ENCODE assay signal across 8 mouse cellular contexts in the genomic region with DNA sequence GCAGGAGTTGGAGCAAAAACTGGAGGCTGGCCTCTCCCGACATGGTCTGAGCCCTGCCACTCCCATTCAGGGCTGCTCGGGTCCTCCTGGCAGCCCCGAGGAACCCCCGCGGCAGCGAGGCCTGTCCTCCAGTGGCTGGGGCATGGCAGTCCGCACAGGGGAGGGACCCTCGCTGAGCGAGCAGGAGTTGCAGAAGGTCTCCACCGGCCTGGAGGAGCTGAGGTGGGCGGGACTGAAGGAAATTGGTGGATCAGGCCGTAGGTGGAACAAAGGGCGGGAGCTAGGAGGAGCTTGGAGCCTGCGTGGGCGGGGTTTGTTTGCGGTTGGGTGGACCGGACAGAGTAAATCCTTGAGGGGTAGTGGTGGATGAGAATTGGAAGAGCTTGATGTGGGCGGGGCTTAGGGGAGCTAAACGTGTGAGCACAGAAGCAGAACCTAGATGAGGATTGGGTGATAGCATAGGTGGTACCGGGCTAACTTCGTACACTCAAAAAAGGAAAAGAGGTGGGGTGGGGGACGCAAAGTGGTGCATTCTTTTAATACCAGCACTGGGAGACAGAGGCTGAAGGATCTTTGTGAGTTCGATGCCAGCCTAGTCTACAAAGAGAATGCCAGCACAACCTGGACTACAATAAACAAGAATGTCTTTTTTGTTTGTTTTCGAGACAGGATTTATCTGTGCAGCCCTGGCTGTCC. TPM values are rescaled to one million over a fixed set of nuclear protein-coding genes. Genes with fewer than 3 reads are reported as not detected.
DNase-seq lines count a peak whose midpoint lies in the region; ATAC-seq and TF ChIP-seq lines count a peak whose summit lies in the region.

No protein-coding gene starts in this region.

- TF ChIP-seq CTCF in E14TG2a.4 (conservative IDR thresholded peaks at IDR 0.05; ENCODE audit: low read length) = no peak

- H3K4me2 ChIP-seq in heart, embryonic 14.5 days (ENCODE audit: low read length) = peak overlapping the region; percentile 96
- peak overlapping the region; percentile 99 for H3K4me2 ChIP-seq in liver, embryonic 12.5 days
- peak overlapping the region; percentile 91 for H3K4me2 ChIP-seq in stomach, embryonic 14.5 days (replicated peaks; ENCODE audit: low read depth, low read length)

- 7% methylated on average over 24 of the region's 24 CpGs for WGBS in forebrain, embryonic 10.5 days
- 7% methylated on average over 24 of the region's 24 CpGs for WGBS in heart, embryonic 14.5 days
- 5% methylated on average over 24 of the region's 24 CpGs for WGBS in liver, embryonic 12.5 days (ENCODE audit: insufficient replicate concordance)
- WGBS in stomach, embryonic 14.5 days = 6% methylated on average over 24 of the region's 24 CpGs

- peaks cover 55% of the 10 kb centered on the region for H3K4me1 ChIP-seq in E14TG2a.4 (replicated peaks; ENCODE audit: low read depth, low read length)
- peaks cover 37% of the 10 kb centered on the region for H3K4me1 ChIP-seq in forebrain, embryonic 10.5 days
- peaks cover 2 to 4% of the 10 kb centered on the region in 2 experiments; a peak in 3 of 4 replicates for H3K4me1 ChIP-seq in heart, embryonic 14.5 days (ENCODE audit: control insufficient read depth in 2 of 2, insufficient read depth in 2 of 2, low read length in 2 of 2)
- H3K4me1 ChIP-seq in liver, embryonic 12.5 days = peaks cover 20% of the 10 kb centered on the region
- H3K4me1 ChIP-seq in stomach, embryonic 14.5 days (ENCODE audit: control insufficient read depth, insufficient read depth, low read length) = no peaks in the 10 kb centered on the region; the same call in none of the 2 replicates

- H3K27ac ChIP-seq in forebrain, embryonic 10.5 days = peak overlapping the region; percentile 83
- peak overlapping the region; percentile 13 to 60; a peak in 3 of 4 replicates for H3K27ac ChIP-seq in heart, embryonic 14.5 days (replicated peaks in 1 of 2; ENCODE audit: control insufficient read depth in 1 of 2, insufficient read depth in 1 of 2, low read depth in 2 of 2, low read length in 2 of 2)
- peak overlapping the region; percentile 76 for H3K27ac ChIP-seq in liver, embryonic 12.5 days
- peak overlapping the region; percentile 76 for H3K27ac ChIP-seq in stomach, embryonic 14.5 days (ENCODE audit: low read length)

- DNase-seq in c-Kit-positive CD71-positive TER-119-negative erythroid progenitor cells, embryonic 14.5 days (ENCODE audit: low read depth) = peak; percentile 88
- DNase-seq in forebrain, embryonic 10.5 days (ENCODE audit: extremely low spot score, low spot score) = peak; percentile 94
- DNase-seq in kidney, postnatal 10 days = peak; percentile 97
- DNase-seq in naive thymus-derived CD4-positive, alpha-beta T cell, adult 2 months (ENCODE audit: low read depth) = peak; percentile 59

- peak overlapping the region; percentile 84 for H3K4me3 ChIP-seq in E14TG2a.4 (replicated peaks; ENCODE audit: low read length)
- H3K4me3 ChIP-seq in forebrain, embryonic 10.5 days = peak overlapping the region; percentile 55
- peak overlapping the region; percentile 55 to 56 for H3K4me3 ChIP-seq in heart, embryonic 14.5 days (ENCODE audit: control insufficient read depth in 1 of 2, insufficient read depth in 1 of 2, low read depth in 1 of 2, low read length in 2 of 2)
- H3K4me3 ChIP-seq in liver, embryonic 12.5 days = peak overlapping the region; percentile 65
- peak overlapping the region; percentile 48 for H3K4me3 ChIP-seq in stomach, embryonic 14.5 days (ENCODE audit: low read depth, low read length)

- peak; percentile 88 for ATAC-seq in heart, embryonic 14.5 days (ENCODE audit: insufficient number of reproducible peaks, insufficient read depth, low FRiP score, low read depth)
- ATAC-seq in liver, embryonic 12.5 days = peak; percentile 82
- ATAC-seq in stomach, embryonic 14.5 days (ENCODE audit: insufficient number of reproducible peaks, insufficient read depth, low FRiP score, low read depth) = peak; percentile 93

- H3K27me3 ChIP-seq in E14TG2a.4 (ENCODE audit: insufficient read depth, low read length) = peaks cover 18% of the 10 kb centered on the region
- H3K27me3 ChIP-seq in forebrain, embryonic 10.5 days (ENCODE audit: poor library complexity, severe bottlenecking) = peaks cover 41% of the 10 kb centered on the region
- peaks cover 30% of the 10 kb centered on the region for H3K27me3 ChIP-seq in heart, embryonic 14.5 days (ENCODE audit: control insufficient read depth, insufficient read depth, low read length)
- H3K27me3 ChIP-seq in liver, embryonic 12.5 days (replicated peaks) = peaks cover 55% of the 10 kb centered on the region
- H3K27me3 ChIP-seq in stomach, embryonic 14.5 days (ENCODE audit: control insufficient read depth, insufficient read depth, low read length) = peaks cover 7% of the 10 kb centered on the region; the same call in 1 of the 2 replicates

- peak overlapping the region; percentile 73 for H3K9ac ChIP-seq in heart, embryonic 14.5 days (ENCODE audit: low read length)
- peak overlapping the region; percentile 67 for H3K9ac ChIP-seq in liver, embryonic 12.5 days
- H3K9ac ChIP-seq in stomach, embryonic 14.5 days (replicated peaks; ENCODE audit: low read depth, low read length) = peak overlapping the region; percentile 40

- no peaks in the 10 kb centered on the region for H3K9me3 ChIP-seq in E14TG2a.4 (ENCODE audit: low read length)
- H3K9me3 ChIP-seq in forebrain, embryonic 10.5 days = no peaks in the 10 kb centered on the region
- H3K9me3 ChIP-seq in heart, embryonic 14.5 days (ENCODE audit: control insufficient read depth, low read length) = no peaks in the 10 kb centered on the region
- H3K9me3 ChIP-seq in liver, embryonic 12.5 days (replicated peaks) = no peaks in the 10 kb centered on the region
- no peaks in the 10 kb centered on the region for H3K9me3 ChIP-seq in stomach, embryonic 14.5 days (ENCODE audit: control insufficient read depth, low read depth, low read length)

- H3K36me3 ChIP-seq in E14TG2a.4 (ENCODE audit: insufficient read depth, low read length) = peaks cover 4% of the 10 kb centered on the region
- no peaks in the 10 kb centered on the region for H3K36me3 ChIP-seq in forebrain, embryonic 10.5 days (replicated peaks)
- no peaks in the 10 kb centered on the region for H3K36me3 ChIP-seq in heart, embryonic 14.5 days (ENCODE audit: control insufficient read depth, insufficient read depth, low read length)
- no peaks in the 10 kb centered on the region for H3K36me3 ChIP-seq in liver, embryonic 12.5 days
- H3K36me3 ChIP-seq in stomach, embryonic 14.5 days (ENCODE audit: control insufficient read depth, insufficient read depth, low read length) = no peaks in the 10 kb centered on the region

RNA-seq across cellular contexts. Expression of gene Tsks, which starts 9.8 kb away (rescaled TPM):
- 0.47 TPM in 1 of 2 replicates, not detected in the other for polyA plus RNA-seq in forebrain, embryonic 10.5 days (2016; fragmentation: Nextera tagmentation; extraction: Ambion mirVana)
- polyA plus RNA-seq in heart, embryonic 14.5 days (2014; fragmentation: Nextera tagmentation; extraction: Ambion mirVana) = not detected in 2 replicates
- 0.33 TPM in 1 of 2 replicates, not detected in the other for polyA plus RNA-seq in liver, embryonic 12.5 days (2016; fragmentation: Nextera tagmentation; extraction: Ambion mirVana)
- polyA plus RNA-seq in stomach, embryonic 14.5 days (2014; fragmentation: Nextera tagmentation; extraction: Ambion mirVana) = 0.17 TPM in 2 replicates

RNA-seq across cellular contexts. Expression of gene Cpt1c, which starts 21.9 kb away (rescaled TPM):
- 19.4 and 20.8 TPM in 2 replicates for polyA plus RNA-seq in forebrain, embryonic 10.5 days (2016; fragmentation: Nextera tagmentation; extraction: Ambion mirVana)
- polyA plus RNA-seq in heart, embryonic 14.5 days (2014; fragmentation: Nextera tagmentation; extraction: Ambion mirVana) = 8.0 and 11.1 TPM in 2 replicates
- polyA plus RNA-seq in liver, embryonic 12.5 days (2016; fragmentation: Nextera tagmentation; extraction: Ambion mirVana) = 4.0 and 4.3 TPM in 2 replicates
- polyA plus RNA-seq in stomach, embryonic 14.5 days (2014; fragmentation: Nextera tagmentation; extraction: Ambion mirVana) = 24.7 and 25.0 TPM in 2 replicates

RNA-seq across cellular contexts. Expression of gene Ap2a1, which starts 23.5 kb away (rescaled TPM):
- 69.1 and 69.5 TPM in 2 replicates for polyA plus RNA-seq in forebrain, embryonic 10.5 days (2016; fragmentation: Nextera tagmentation; extraction: Ambion mirVana)
- polyA plus RNA-seq in heart, embryonic 14.5 days (2014; fragmentation: Nextera tagmentation; extraction: Ambion mirVana) = 54.0 and 58.8 TPM in 2 replicates
- 85.1 and 86.5 TPM in 2 replicates for polyA plus RNA-seq in liver, embryonic 12.5 days (2016; fragmentation: Nextera tagmentation; extraction: Ambion mirVana)
- polyA plus RNA-seq in stomach, embryonic 14.5 days (2014; fragmentation: Nextera tagmentation; extraction: Ambion mirVana) = 67.3 and 72.1 TPM in 2 replicates

RNA-seq across cellular contexts. Expression of gene Prmt1, which starts 33.6 kb away (rescaled TPM):
- polyA plus RNA-seq in forebrain, embryonic 10.5 days (2016; fragmentation: Nextera tagmentation; extraction: Ambion mirVana) = 909 and 984 TPM in 2 replicates
- polyA plus RNA-seq in heart, embryonic 14.5 days (2014; fragmentation: Nextera tagmentation; extraction: Ambion mirVana) = 134 and 145 TPM in 2 replicates
- 248 and 262 TPM in 2 replicates for polyA plus RNA-seq in liver, embryonic 12.5 days (2016; fragmentation: Nextera tagmentation; extraction: Ambion mirVana)
- 165 and 186 TPM in 2 replicates for polyA plus RNA-seq in stomach, embryonic 14.5 days (2014; fragmentation: Nextera tagmentation; extraction: Ambion mirVana)

RNA-seq across cellular contexts. Expression of gene Irf3, which starts 44.7 kb away (rescaled TPM):
- polyA plus RNA-seq in forebrain, embryonic 10.5 days (2016; fragmentation: Nextera tagmentation; extraction: Ambion mirVana) = 70.5 and 76.0 TPM in 2 replicates
- polyA plus RNA-seq in heart, embryonic 14.5 days (2014; fragmentation: Nextera tagmentation; extraction: Ambion mirVana) = 57.6 and 60.9 TPM in 2 replicates
- 50.4 and 55.9 TPM in 2 replicates for polyA plus RNA-seq in liver, embryonic 12.5 days (2016; fragmentation: Nextera tagmentation; extraction: Ambion mirVana)
- polyA plus RNA-seq in stomach, embryonic 14.5 days (2014; fragmentation: Nextera tagmentation; extraction: Ambion mirVana) = 89.2 and 96.0 TPM in 2 replicates

Comparison
In these comparisons a context has a peak if more than half of its experiments do, and no peak if none do; other contexts are left out.
1. Peak in every context shown above with its lines: DNase-seq, ATAC-seq, H3K4me3 ChIP-seq and H3K27ac ChIP-seq.